ENCODE assay signal across 23 mouse cellular contexts in genomic region chr1:162136328-162136727, GRCm38 (mm10).
A peak's percentile ranks its signal among the peaks of the same experiment; 100 is the strongest.
DNase-seq lines count a peak whose midpoint lies in the region; ATAC-seq and TF ChIP-seq lines count a peak whose summit lies in the region.
"Had no signal": no experiment of that assay in that cellular context is flagged by ENCODE, and none has a peak within 500 bp of the region (broad histone marks: within the 10 kb centered on the region; RNA-seq: fewer than 3 reads in every experiment).

No protein-coding gene starts in this region.

- peak overlapping the region; percentile 42 for H3K27ac ChIP-seq in forebrain, embryonic 10.5 days
- H3K27ac ChIP-seq in forebrain, embryonic 11.5 days (ENCODE audit: low read depth, low read length) = no peak overlapping the region
- H3K27ac ChIP-seq in midbrain, embryonic 11.5 days (ENCODE audit: low read depth, low read length) = no peak overlapping the region; the same call in 1 of the 2 replicates
- H3K27ac ChIP-seq in midbrain, embryonic 13.5 days = no peak overlapping the region; the same call in 1 of the 2 replicates
- 0 out of 2 replicates have a peak overlapping the region, but pooled peaks have one; percentile 15 for H3K27ac ChIP-seq in hindbrain, postnatal 0 days
- H3K27ac ChIP-seq in midbrain, embryonic 15.5 days = peak overlapping the region; percentile 4; the same call in 1 of the 2 replicates
- H3K27ac ChIP-seq: kidney, postnatal 0 days; left cerebral cortex, adult 2 months had no signal

- H3K9ac ChIP-seq in forebrain, embryonic 11.5 days (ENCODE audit: low read length) = no peak overlapping the region
- no peak overlapping the region for H3K9ac ChIP-seq in midbrain, embryonic 11.5 days (ENCODE audit: low read length)
- H3K9ac ChIP-seq in midbrain, embryonic 13.5 days (replicated peaks) = no peak overlapping the region
- H3K9ac ChIP-seq in hindbrain, postnatal 0 days (replicated peaks; ENCODE audit: low read length) = no peak overlapping the region
- no peak overlapping the region for H3K9ac ChIP-seq in midbrain, embryonic 15.5 days
- H3K9ac ChIP-seq: liver, postnatal 0 days had no signal

- TF ChIP-seq CTCF in hindbrain, postnatal 0 days (IDR thresholded peaks at IDR 0.05; ENCODE audit: low read depth) = no peak

- no peaks in the 10 kb centered on the region for H3K27me3 ChIP-seq in forebrain, embryonic 10.5 days (ENCODE audit: poor library complexity, severe bottlenecking)
- H3K27me3 ChIP-seq in forebrain, embryonic 11.5 days (ENCODE audit: control insufficient read depth, insufficient read depth, low read length) = no peaks in the 10 kb centered on the region
- no peaks in the 10 kb centered on the region for H3K27me3 ChIP-seq in midbrain, embryonic 11.5 days (ENCODE audit: control insufficient read depth, insufficient read depth, low read length)
- H3K27me3 ChIP-seq in midbrain, embryonic 13.5 days = no peaks in the 10 kb centered on the region
- no peaks in the 10 kb centered on the region for H3K27me3 ChIP-seq in hindbrain, postnatal 0 days (ENCODE audit: insufficient read depth, low read length)
- H3K27me3 ChIP-seq in midbrain, embryonic 15.5 days (replicated peaks) = no peaks in the 10 kb centered on the region
- H3K27me3 ChIP-seq: CH12.LX had no signal

- no peak overlapping the region for H3K4me2 ChIP-seq in forebrain, embryonic 11.5 days (ENCODE audit: low read depth, low read length, severe bottlenecking)
- H3K4me2 ChIP-seq in midbrain, embryonic 11.5 days = no peak overlapping the region
- no peak overlapping the region for H3K4me2 ChIP-seq in midbrain, embryonic 13.5 days (replicated peaks)
- H3K4me2 ChIP-seq in hindbrain, postnatal 0 days (ENCODE audit: low read depth, low read length) = no peak overlapping the region
- no peak overlapping the region for H3K4me2 ChIP-seq in midbrain, embryonic 15.5 days
- H3K4me2 ChIP-seq: heart, embryonic 11.5 days had no signal

- no peaks in the 10 kb centered on the region for H3K9me3 ChIP-seq in forebrain, embryonic 10.5 days
- H3K9me3 ChIP-seq in forebrain, embryonic 11.5 days (ENCODE audit: control insufficient read depth, low read length) = no peaks in the 10 kb centered on the region
- no peaks in the 10 kb centered on the region for H3K9me3 ChIP-seq in midbrain, embryonic 11.5 days (ENCODE audit: control insufficient read depth, low read length)
- H3K9me3 ChIP-seq in midbrain, embryonic 13.5 days = no peaks in the 10 kb centered on the region
- H3K9me3 ChIP-seq in hindbrain, postnatal 0 days (ENCODE audit: low read length) = no peaks in the 10 kb centered on the region
- no peaks in the 10 kb centered on the region for H3K9me3 ChIP-seq in midbrain, embryonic 15.5 days

- H3K4me3 ChIP-seq in forebrain, embryonic 10.5 days = no peak overlapping the region
- H3K4me3 ChIP-seq in forebrain, embryonic 11.5 days (ENCODE audit: low read depth, low read length) = no peak overlapping the region
- H3K4me3 ChIP-seq in midbrain, embryonic 11.5 days (ENCODE audit: low read depth, low read length) = no peak overlapping the region
- H3K4me3 ChIP-seq in midbrain, embryonic 13.5 days (replicated peaks) = no peak overlapping the region
- no peak overlapping the region for H3K4me3 ChIP-seq in hindbrain, postnatal 0 days (ENCODE audit: low read length)
- H3K4me3 ChIP-seq in midbrain, embryonic 15.5 days = no peak overlapping the region
- H3K4me3 ChIP-seq: erythroblast, embryonic 14.5 days; left cerebral cortex, adult 2 months had no signal

- H3K4me1 ChIP-seq in forebrain, embryonic 10.5 days = peaks cover 21% of the 10 kb centered on the region
- H3K4me1 ChIP-seq in forebrain, embryonic 11.5 days (replicated peaks; ENCODE audit: control insufficient read depth, insufficient read depth, low read length) = no peaks in the 10 kb centered on the region; the same call in 1 of the 2 replicates
- no peaks in the 10 kb centered on the region for H3K4me1 ChIP-seq in midbrain, embryonic 11.5 days (ENCODE audit: control insufficient read depth, insufficient read depth, low read length)
- H3K4me1 ChIP-seq in midbrain, embryonic 13.5 days (replicated peaks) = peaks cover 10% of the 10 kb centered on the region
- H3K4me1 ChIP-seq in hindbrain, postnatal 0 days (ENCODE audit: insufficient read depth, low read length) = no peaks in the 10 kb centered on the region
- peaks cover 4% of the 10 kb centered on the region; the same call in 1 of the 2 replicates for H3K4me1 ChIP-seq in midbrain, embryonic 15.5 days

- WGBS in forebrain, embryonic 10.5 days = 57% methylated on average over 4 of the region's 4 CpGs
- 50% methylated on average over 4 of the region's 4 CpGs for whole genome bisulfite sequencing in forebrain, embryonic 11.5 days
- 39% methylated on average over 4 of the region's 4 CpGs for WGBS in midbrain, embryonic 11.5 days
- WGBS in midbrain, embryonic 13.5 days = 24% methylated on average over 4 of the region's 4 CpGs
- whole genome bisulfite sequencing in hindbrain, postnatal 0 days = 26% methylated on average over 4 of the region's 4 CpGs
- WGBS in midbrain, embryonic 15.5 days = 23% methylated on average over 4 of the region's 4 CpGs

- ATAC-seq in forebrain, embryonic 11.5 days (replicated peaks; ENCODE audit: low FRiP score) = no peak
- peak; percentile 70 for ATAC-seq in midbrain, embryonic 11.5 days (ENCODE audit: low FRiP score)
- no peak for ATAC-seq in midbrain, embryonic 13.5 days
- ATAC-seq in hindbrain, postnatal 0 days = no peak
- ATAC-seq in midbrain, embryonic 15.5 days (replicated peaks) = 0 out of 2 replicates have a peak, but pooled peaks have one; percentile 19
- ATAC-seq: intestine, postnatal 0 days; liver, postnatal 0 days had no signal

- no peaks in the 10 kb centered on the region for H3K36me3 ChIP-seq in forebrain, embryonic 10.5 days (replicated peaks)
- H3K36me3 ChIP-seq in forebrain, embryonic 11.5 days (ENCODE audit: control insufficient read depth, insufficient read depth, low read length) = no peaks in the 10 kb centered on the region
- H3K36me3 ChIP-seq in midbrain, embryonic 11.5 days (ENCODE audit: control insufficient read depth, insufficient read depth, low read length) = no peaks in the 10 kb centered on the region
- H3K36me3 ChIP-seq in midbrain, embryonic 13.5 days = no peaks in the 10 kb centered on the region
- no peaks in the 10 kb centered on the region; the same call in 1 of the 2 replicates for H3K36me3 ChIP-seq in hindbrain, postnatal 0 days (ENCODE audit: insufficient read depth, low read length)
- no peaks in the 10 kb centered on the region for H3K36me3 ChIP-seq in midbrain, embryonic 15.5 days (replicated peaks)

- no peak for DNase-seq in forebrain, embryonic 10.5 days (ENCODE audit: extremely low spot score, low spot score)
- no peak for DNase-seq in forebrain, embryonic 11.5 days (ENCODE audit: low spot score)
- DNase-seq in midbrain, embryonic 11.5 days (ENCODE audit: low spot score, missing footprints) = no peak
- DNase-seq in hindbrain, postnatal 0 days (ENCODE audit: low spot score) = no peak
- no peak for DNase-seq in adrenal gland, adult 2 months
- no peak for DNase-seq in retina, postnatal 1 day
- DNase-seq: adrenal gland, postnatal 10 days; cerebellum, adult 9-11 months; gastrocnemius, postnatal 36 days; heart, postnatal 4 days; liver; liver, postnatal 0 days; lung, postnatal 36 days; right cerebral cortex, adult 18-20 months; thymus, adult 2 months had no signal

Comparison
In these comparisons a context has a peak if more than half of its experiments do, and no peak if none do; other contexts are left out.
1. H3K27ac ChIP-seq: peak in forebrain, embryonic 10.5 days (single experiment), hindbrain, postnatal 0 days (single experiment) and midbrain, embryonic 15.5 days (single experiment); none in forebrain, embryonic 11.5 days (single experiment), midbrain, embryonic 11.5 days (single experiment) and midbrain, embryonic 13.5 days (single experiment).
2. ATAC-seq: peak in midbrain, embryonic 11.5 days (single experiment) and midbrain, embryonic 15.5 days (single experiment); none in forebrain, embryonic 11.5 days (single experiment), midbrain, embryonic 13.5 days (single experiment) and hindbrain, postnatal 0 days (single experiment).